In the genomic region with DNA sequence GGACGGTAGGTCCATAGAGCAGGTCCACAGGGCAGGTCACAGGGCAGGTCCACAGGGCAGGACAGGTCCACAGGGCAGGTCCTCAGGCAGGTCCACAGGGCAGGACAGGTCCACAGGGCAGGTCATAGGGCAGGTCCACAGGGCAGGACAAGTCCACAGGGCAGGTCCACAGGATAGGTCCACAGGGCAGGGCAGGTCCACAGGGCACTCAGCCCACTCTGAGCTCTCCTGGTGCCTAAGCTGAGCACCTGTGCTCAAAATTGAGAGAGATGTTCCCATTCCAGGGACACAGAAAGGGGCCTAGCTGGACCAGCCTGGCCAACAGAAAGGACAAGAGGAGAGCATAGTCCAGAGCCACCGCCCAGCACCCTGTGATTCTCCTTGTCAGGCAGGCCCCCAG, we compare ENCODE assay signal across 17 mouse cellular contexts. TPM values are rescaled to one million over a fixed set of nuclear protein-coding genes. Genes with fewer than 3 reads are reported as not detected.
A peak's percentile ranks its signal among the peaks of the same experiment; 100 is the strongest.
DNase-seq lines count a peak whose midpoint lies in the region; ATAC-seq lines count a peak whose summit lies in the region.
"Had no signal": no experiment of that assay in that cellular context is flagged by ENCODE, and none has a peak within 500 bp of the region (broad histone marks: within the 10 kb centered on the region; RNA-seq: fewer than 3 reads in every experiment).

No protein-coding gene starts in this region.

- H3K4me1 ChIP-seq in forebrain, embryonic 12.5 days: peaks cover 24% of the 10 kb centered on the region
- peaks cover 7% of the 10 kb centered on the region for H3K4me1 ChIP-seq in forebrain, embryonic 11.5 days (replicated peaks; ENCODE audit: control insufficient read depth, insufficient read depth, low read length)
- H3K4me1 ChIP-seq in intestine, embryonic 16.5 days (ENCODE audit: control insufficient read depth, insufficient read depth, low read length): peaks cover 6% of the 10 kb centered on the region; the same call in 1 of the 2 replicates
- H3K4me1 ChIP-seq in intestine, embryonic 15.5 days (replicated peaks): peaks cover 7% of the 10 kb centered on the region; the same call in 1 of the 2 replicates
- H3K4me1 ChIP-seq in embryonic facial prominence, embryonic 12.5 days: peaks cover 7% of the 10 kb centered on the region; the same call in 1 of the 2 replicates
- 0 out of 2 replicates have a peak, but pooled peaks cover 3% of the 10 kb centered on the region for H3K4me1 ChIP-seq in midbrain, embryonic 14.5 days (ENCODE audit: control insufficient read depth, insufficient read depth, low read length)

- no peak overlapping the region for H3K4me2 ChIP-seq in forebrain, embryonic 12.5 days
- no peak overlapping the region for H3K4me2 ChIP-seq in forebrain, embryonic 11.5 days (ENCODE audit: low read depth, low read length, severe bottlenecking)
- no peak overlapping the region for H3K4me2 ChIP-seq in intestine, embryonic 16.5 days (ENCODE audit: low read depth, low read length)
- no peak overlapping the region for H3K4me2 ChIP-seq in intestine, embryonic 15.5 days (replicated peaks)
- no peak overlapping the region for H3K4me2 ChIP-seq in embryonic facial prominence, embryonic 12.5 days (replicated peaks)
- no peak overlapping the region for H3K4me2 ChIP-seq in midbrain, embryonic 14.5 days (ENCODE audit: low read length)
- H3K4me2 ChIP-seq: heart, embryonic 13.5 days; hindbrain, embryonic 15.5 days had no signal

- DNase-seq in forebrain, embryonic 11.5 days (ENCODE audit: low spot score): no peak
- DNase-seq in midbrain, embryonic 14.5 days: no peak
- no peak for DNase-seq in natural killer cell, adult 2 months (ENCODE audit: low spot score in 2 of 2)
- DNase-seq in embryo, embryonic 10 days (ENCODE audit: low spot score): no peak
- DNase-seq: adrenal gland, postnatal 10 days; cerebellum, adult 11 months; cerebellum, postnatal 36 days; gastrocnemius, adult 2 months; lung, adult 18-20 months; thymus, adult 18-20 months had no signal

- no peaks in the 10 kb centered on the region for H3K36me3 ChIP-seq in forebrain, embryonic 12.5 days (replicated peaks)
- no peaks in the 10 kb centered on the region for H3K36me3 ChIP-seq in forebrain, embryonic 11.5 days (ENCODE audit: control insufficient read depth, insufficient read depth, low read length)
- H3K36me3 ChIP-seq in intestine, embryonic 16.5 days (ENCODE audit: control insufficient read depth, insufficient read depth, low read length): no peaks in the 10 kb centered on the region
- H3K36me3 ChIP-seq in intestine, embryonic 15.5 days: no peaks in the 10 kb centered on the region
- no peaks in the 10 kb centered on the region for H3K36me3 ChIP-seq in embryonic facial prominence, embryonic 12.5 days
- no peaks in the 10 kb centered on the region for H3K36me3 ChIP-seq in midbrain, embryonic 14.5 days (ENCODE audit: control insufficient read depth, insufficient read depth, low read length)
- H3K36me3 ChIP-seq: heart, embryonic 13.5 days; hindbrain, embryonic 15.5 days had no signal

- H3K27ac ChIP-seq in forebrain, embryonic 12.5 days: 0 out of 2 replicates have a peak overlapping the region, but pooled peaks have one; percentile 48
- no peak overlapping the region for H3K27ac ChIP-seq in forebrain, embryonic 11.5 days (ENCODE audit: low read depth, low read length)
- no peak overlapping the region for H3K27ac ChIP-seq in intestine, embryonic 16.5 days (ENCODE audit: low read length)
- H3K27ac ChIP-seq in intestine, embryonic 15.5 days: no peak overlapping the region
- no peak overlapping the region for H3K27ac ChIP-seq in embryonic facial prominence, embryonic 12.5 days
- peak overlapping the region; percentile 64; the same call in 1 of the 2 replicates for H3K27ac ChIP-seq in midbrain, embryonic 14.5 days (replicated peaks; ENCODE audit: low read depth, low read length)
- H3K27ac ChIP-seq: gastrocnemius, adult 2 months; heart, embryonic 13.5 days; layer of hippocampus, adult 2 months had no signal

- no peak overlapping the region for H3K4me3 ChIP-seq in forebrain, embryonic 12.5 days (replicated peaks)
- no peak overlapping the region for H3K4me3 ChIP-seq in forebrain, embryonic 11.5 days (ENCODE audit: low read depth, low read length)
- H3K4me3 ChIP-seq in intestine, embryonic 16.5 days (ENCODE audit: low read length): no peak overlapping the region
- no peak overlapping the region for H3K4me3 ChIP-seq in intestine, embryonic 15.5 days (replicated peaks)
- no peak overlapping the region for H3K4me3 ChIP-seq in embryonic facial prominence, embryonic 12.5 days
- H3K4me3 ChIP-seq in midbrain, embryonic 14.5 days (replicated peaks; ENCODE audit: low read depth, low read length): no peak overlapping the region
- H3K4me3 ChIP-seq: gastrocnemius, adult 2 months; heart, embryonic 13.5 days; hindbrain, embryonic 15.5 days; layer of hippocampus, adult 2 months had no signal

- WGBS in forebrain, embryonic 12.5 days: 86% methylated on average over 2 of the region's 2 CpGs
- 90% methylated on average over 2 of the region's 2 CpGs for WGBS in forebrain, embryonic 11.5 days
- 75% methylated on average over 2 of the region's 2 CpGs for WGBS in intestine, embryonic 16.5 days
- whole genome bisulfite sequencing in intestine, embryonic 15.5 days: 81% methylated on average over 2 of the region's 2 CpGs
- WGBS in embryonic facial prominence, embryonic 12.5 days: 81% methylated on average over 2 of the region's 2 CpGs
- 86% methylated on average over 2 of the region's 2 CpGs for WGBS in midbrain, embryonic 14.5 days

- no peaks in the 10 kb centered on the region for H3K27me3 ChIP-seq in forebrain, embryonic 12.5 days
- no peaks in the 10 kb centered on the region for H3K27me3 ChIP-seq in forebrain, embryonic 11.5 days (ENCODE audit: control insufficient read depth, insufficient read depth, low read length)
- no peaks in the 10 kb centered on the region for H3K27me3 ChIP-seq in intestine, embryonic 16.5 days (replicated peaks; ENCODE audit: control insufficient read depth, insufficient read depth, low read length)
- no peaks in the 10 kb centered on the region for H3K27me3 ChIP-seq in intestine, embryonic 15.5 days (replicated peaks)
- peaks cover 10% of the 10 kb centered on the region; the same call in 1 of the 2 replicates for H3K27me3 ChIP-seq in embryonic facial prominence, embryonic 12.5 days
- H3K27me3 ChIP-seq in midbrain, embryonic 14.5 days (ENCODE audit: control insufficient read depth, insufficient read depth, low read length): no peaks in the 10 kb centered on the region
- H3K27me3 ChIP-seq: hindbrain, embryonic 15.5 days had no signal

- no peak for ATAC-seq in forebrain, embryonic 12.5 days (ENCODE audit: low FRiP score)
- no peak for ATAC-seq in forebrain, embryonic 11.5 days (replicated peaks; ENCODE audit: low FRiP score)
- 0 out of 2 replicates have a peak, but pooled peaks have one; percentile 23 for ATAC-seq in intestine, embryonic 16.5 days
- no peak for ATAC-seq in intestine, embryonic 15.5 days
- peak; percentile 62 for ATAC-seq in embryonic facial prominence, embryonic 12.5 days (ENCODE audit: insufficient number of reproducible peaks, insufficient read depth, low FRiP score, low TSS enrichment)
- no peak for ATAC-seq in midbrain, embryonic 14.5 days (ENCODE audit: low FRiP score, low TSS enrichment)

- no peak overlapping the region for H3K9ac ChIP-seq in forebrain, embryonic 12.5 days
- H3K9ac ChIP-seq in forebrain, embryonic 11.5 days (ENCODE audit: low read length): no peak overlapping the region
- H3K9ac ChIP-seq in intestine, embryonic 16.5 days (ENCODE audit: low read depth, low read length): no peak overlapping the region
- H3K9ac ChIP-seq in intestine, embryonic 15.5 days: no peak overlapping the region
- H3K9ac ChIP-seq in embryonic facial prominence, embryonic 12.5 days: no peak overlapping the region
- H3K9ac ChIP-seq in midbrain, embryonic 14.5 days (replicated peaks; ENCODE audit: low read length): no peak overlapping the region
- H3K9ac ChIP-seq: heart, embryonic 13.5 days; hindbrain, embryonic 15.5 days had no signal

- no peaks in the 10 kb centered on the region for H3K9me3 ChIP-seq in forebrain, embryonic 12.5 days
- no peaks in the 10 kb centered on the region for H3K9me3 ChIP-seq in forebrain, embryonic 11.5 days (ENCODE audit: control insufficient read depth, low read length)
- no peaks in the 10 kb centered on the region for H3K9me3 ChIP-seq in intestine, embryonic 16.5 days (ENCODE audit: control insufficient read depth, low read length)
- no peaks in the 10 kb centered on the region for H3K9me3 ChIP-seq in intestine, embryonic 15.5 days
- H3K9me3 ChIP-seq in embryonic facial prominence, embryonic 12.5 days: no peaks in the 10 kb centered on the region
- H3K9me3 ChIP-seq in midbrain, embryonic 14.5 days (ENCODE audit: control insufficient read depth, low read length): no peaks in the 10 kb centered on the region
- H3K9me3 ChIP-seq: heart, embryonic 13.5 days; hindbrain, embryonic 15.5 days had no signal

RNA-seq across cellular contexts. Expression of a gene that starts 46.4 kb away (rescaled TPM):
- polyA plus RNA-seq in forebrain, embryonic 12.5 days (2016; fragmentation: Nextera tagmentation; extraction: Ambion mirVana): 1.7 and 2.1 TPM in 2 replicates
- 1.8 and 1.9 TPM in 2 replicates for polyA plus RNA-seq in forebrain, embryonic 11.5 days (2014; fragmentation: Nextera tagmentation; extraction: Ambion mirVana)
- 7.1 and 7.3 TPM in 2 replicates for polyA plus RNA-seq in intestine, embryonic 16.5 days (2015; fragmentation: Nextera tagmentation; extraction: Ambion mirVana)
- polyA plus RNA-seq in intestine, embryonic 15.5 days (2015; fragmentation: Nextera tagmentation; extraction: Ambion mirVana): 8.0 and 8.6 TPM in 2 replicates
- polyA plus RNA-seq in embryonic facial prominence, embryonic 12.5 days (2016; fragmentation: Nextera tagmentation; extraction: Ambion mirVana): 6.2 and 6.9 TPM in 2 replicates
- polyA plus RNA-seq in midbrain, embryonic 14.5 days (2014; fragmentation: Nextera tagmentation; extraction: Ambion mirVana): 2.4 and 2.6 TPM in 2 replicates

Comparison
In these comparisons a context has a peak if more than half of its experiments do, and no peak if none do; other contexts are left out.
1. ATAC-seq: peak in intestine, embryonic 16.5 days (single experiment) and embryonic facial prominence, embryonic 12.5 days (single experiment); none in forebrain, embryonic 12.5 days (single experiment), forebrain, embryonic 11.5 days (single experiment), intestine, embryonic 15.5 days (single experiment) and midbrain, embryonic 14.5 days (single experiment).
2. H3K27ac ChIP-seq: peak in forebrain, embryonic 12.5 days (single experiment) and midbrain, embryonic 14.5 days (single experiment); none in forebrain, embryonic 11.5 days (single experiment), intestine, embryonic 16.5 days (single experiment), intestine, embryonic 15.5 days (single experiment) and embryonic facial prominence, embryonic 12.5 days (single experiment).